Mouse (Mus musculus): Measurements from ENCODE around the gene Tmem35b.

DNA sequence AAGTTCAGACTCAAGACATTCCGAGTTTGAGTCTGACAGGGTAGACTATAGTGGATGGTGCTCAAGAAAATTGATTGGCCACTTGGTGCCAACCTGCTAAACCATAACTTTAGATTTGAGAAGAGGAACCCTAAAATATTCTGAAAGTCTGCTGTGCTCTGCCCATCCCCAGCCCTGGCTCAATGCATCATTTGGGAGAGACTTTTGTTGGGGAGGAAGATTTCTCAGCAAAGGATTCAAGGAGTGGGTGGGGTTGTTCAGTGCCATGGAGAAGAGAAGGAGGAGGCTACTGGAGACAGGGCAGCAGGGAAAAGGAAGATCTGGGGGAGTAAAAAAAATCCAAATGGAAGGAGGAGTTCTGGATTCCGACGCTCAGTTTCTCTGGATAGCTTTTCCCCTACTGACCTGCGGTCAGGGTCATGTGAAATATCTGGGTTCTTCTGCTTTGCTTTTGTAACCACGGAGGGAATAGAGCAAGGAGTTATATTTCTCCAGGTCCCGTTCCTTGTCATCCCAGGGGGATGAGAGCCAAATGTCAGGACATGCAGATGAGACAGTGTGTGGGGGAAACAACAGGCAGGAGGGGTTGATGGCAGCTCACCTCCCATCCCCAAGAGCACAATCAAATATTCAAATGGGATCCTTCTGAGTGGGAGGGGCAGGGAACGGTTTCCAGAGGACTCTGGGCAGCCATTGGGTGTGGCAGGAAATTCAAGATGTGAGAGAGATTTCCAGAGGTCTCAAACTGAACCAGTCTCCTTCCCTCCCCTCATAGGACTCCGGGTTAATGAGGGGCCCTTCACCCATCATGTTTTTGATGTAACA lies 50.8 kb downstream of the Tmem35b start:
- TF ChIP-seq CTCF (IDR thresholded peaks at IDR 0.05; ENCODE audit: borderline replicate concordance, insufficient read depth, low read depth, low read length) = no peak
- TF ChIP-seq POLR2A (IDR thresholded peaks at IDR 0.05; ENCODE audit: borderline replicate concordance, insufficient read depth, low read length) = no peak

All from cerebellum, adult 2 months (tissue).